Mouse (Mus musculus) cerebral cortex, adult 2 months (tissue): Measurements from ENCODE around the gene Siae.

ENCODE experiments used
- WGBS: fragments of 180-500 bp; shearing (Covaris S2); methylation state at CpG from one replicate; pipeline ENCODE4 v1.1.7; 2018; 5-methylcytosine and 5-hydroxymethylcytosine counted together

Siae gene

GRCm38 (mm10) chr9:37569231-37569835 lies 13.8 kb downstream of the Siae start:
- 66% methylated on average over 2 of the region's 2 CpGs for WGBS

- WGBS: 37% methylated on average over 3 of the region's 3 CpGs
Observed at GRCm38 (mm10) chr9:37572204-37572876, 16.8 kb downstream of the Siae start.

- 15% methylated on average over 14 of the region's 14 CpGs for WGBS
Observed at GRCm38 (mm10) chr9:37576436-37576930, 21.0 kb downstream of the Siae start.

- 80% methylated on average over 5 of the region's 5 CpGs for WGBS
Observed at GRCm38 (mm10) chr9:37583594-37583993, 28.1 kb downstream of the Siae start.

GRCm38 (mm10) chr9:37586718-37587117 lies 31.2 kb downstream of the Siae start:
- WGBS: 63% methylated on average over 4 of the region's 4 CpGs

GRCm38 (mm10) chr9:37590381-37590780 lies 34.9 kb downstream of the Siae start:
- WGBS: 85% methylated on average over 4 of the region's 4 CpGs

GRCm38 (mm10) chr9:37592025-37592424 lies 36.5 kb downstream of the Siae start:
- 60% methylated on average over 2 of the region's 2 CpGs for WGBS

- 46% methylated on average over 6 of the region's 6 CpGs for WGBS
Observed at GRCm38 (mm10) chr9:37592633-37593032, 37.1 kb downstream of the Siae start.

GRCm38 (mm10) chr9:37593690-37594089 lies 38.2 kb downstream of the Siae start:
- WGBS: 70% methylated on average over 3 of the region's 3 CpGs

- 79% methylated on average over 1 of the region's 1 CpGs for WGBS
Observed at GRCm38 (mm10) chr9:37595570-37595969, 40.1 kb downstream of the Siae start.

GRCm38 (mm10) chr9:37598637-37599036 lies 43.1 kb downstream of the Siae start:
- WGBS: 92% methylated on average over 2 of the region's 2 CpGs

- WGBS: 100% methylated on average over 2 of the region's 2 CpGs
Observed at GRCm38 (mm10) chr9:37600538-37601205, 45.2 kb downstream of the Siae start.

- WGBS: 96% methylated on average over 3 of the region's 3 CpGs
Observed at GRCm38 (mm10) chr9:37605089-37605488, 49.6 kb downstream of the Siae start.

GRCm38 (mm10) chr9:37609558-37609957 lies 54.1 kb downstream of the Siae start:
- 85% methylated on average over 4 of the region's 4 CpGs for WGBS

- WGBS: under 1% methylated on average over 45 of the region's 45 CpGs
Observed at GRCm38 (mm10) chr9:37613182-37613910, 57.8 kb downstream of the Siae start, which contains the start of gene Spa17. Gene Spa17, minus strand, starts transcription at chr9:37613722.

GRCm38 (mm10) chr9:37613911-37614280 lies 58.4 kb downstream of the Siae start:
- 14% methylated on average over 6 of the region's 6 CpGs for WGBS

- WGBS: 35% methylated on average over 5 of the region's 5 CpGs
Observed at GRCm38 (mm10) chr9:37615220-37615619, 59.7 kb downstream of the Siae start.

- 52% methylated on average over 2 of the region's 2 CpGs for WGBS
Observed at GRCm38 (mm10) chr9:37616770-37617169, 61.3 kb downstream of the Siae start.

- 52% methylated on average over 6 of the region's 6 CpGs for WGBS
Observed at GRCm38 (mm10) chr9:37621290-37621689, 65.8 kb downstream of the Siae start.

- WGBS: 50% methylated on average over 3 of the region's 3 CpGs
Observed at GRCm38 (mm10) chr9:37623981-37624380, 68.5 kb downstream of the Siae start.

- 44% methylated on average over 1 of the region's 1 CpGs for WGBS
Observed at GRCm38 (mm10) chr9:37624502-37624901, 69.0 kb downstream of the Siae start.

- 41% methylated on average over 3 of the region's 3 CpGs for WGBS
Observed at GRCm38 (mm10) chr9:37625129-37625528, 69.6 kb downstream of the Siae start.
